Comparison of ENCODE assay signal across 1 mouse cellular context in genomic region chr6:48854155-48854554, GRCm38 (mm10).
TF ChIP-seq lines count a peak whose summit lies in the region.

No protein-coding gene starts in this region.

TF ChIP-seq in MEL, 35 proteins besides CTCF, POLR2A, EP300 and RAD21 (continued from another document):
- no peak for TF ChIP-seq POLR2AphosphoS5 (IDR thresholded peaks at IDR 0.05; ENCODE audit: borderline replicate concordance, low read depth, low read length)
